Mouse (Mus musculus) intestine, embryonic 14.5 days (tissue): ENCODE measurements around the gene Misp. TPM values are rescaled to one million over a fixed set of nuclear protein-coding genes. Genes with fewer than 3 reads are reported as not detected.

ENCODE experiments used
- ATAC-seq: fragments of 200-750 bp; cut with Nextera tagmentation; replicated peaks from 2 replicates; pipeline ENCODE4 v1.8.0; 2017; ENCODE audit warnings: low read depth, moderate number of reproducible peaks, moderate TSS enrichment, moderate library complexity; ENCODE audit not compliant: low FRiP score, low TSS enrichment
- DNase-seq: peaks from one replicate; pipeline ENCODE4 v3.0.0-alpha.2; 2018; ENCODE audit warnings: low spot score
- H3K27ac ChIP-seq: fragments of 300-500 bp; sonication (generic); 2 replicates; pipeline ENCODE4 v1.5.1; 2014; ENCODE audit warnings: low read depth, mild to moderate bottlenecking, control low read depth
- H3K27me3 ChIP-seq: fragments of 300-500 bp; sonication (generic); replicated peaks from 2 replicates; pipeline ENCODE4 v1.6.1; 2014; ENCODE audit warnings: low read length, control low read depth; ENCODE audit not compliant: control insufficient read depth, insufficient read depth
- H3K36me3 ChIP-seq: fragments of 300-500 bp; sonication (generic); 2 replicates; pipeline ENCODE4 v1.6.1; 2014; ENCODE audit warnings: low read length, control low read depth; ENCODE audit not compliant: control insufficient read depth, insufficient read depth
- H3K4me1 ChIP-seq: fragments of 300-500 bp; sonication (generic); replicated peaks from 2 replicates; pipeline ENCODE4 v1.6.1; 2014; ENCODE audit warnings: low read length, control low read depth, mixed read lengths; ENCODE audit not compliant: control insufficient read depth, insufficient read depth
- H3K4me2 ChIP-seq: fragments of 300-500 bp; sonication (generic); 2 replicates; pipeline ENCODE4 v1.6.1; 2014; ENCODE audit warnings: low read length
- H3K4me3 ChIP-seq: fragments of 300-500 bp; sonication (generic); 2 replicates; pipeline ENCODE4 v1.5.1; 2014; ENCODE audit warnings: low read depth, low read length, control low read depth, mixed read lengths
- H3K9ac ChIP-seq: fragments of 300-500 bp; sonication (generic); 2 replicates; pipeline ENCODE4 v1.6.1; 2014; ENCODE audit warnings: mild to moderate bottlenecking, low read length
- H3K9me3 ChIP-seq: fragments of 300-500 bp; sonication (generic); 2 replicates; pipeline ENCODE4 v1.6.1; 2016; ENCODE audit warnings: low read length, control low read depth; ENCODE audit not compliant: control insufficient read depth
- WGBS: fragments of 180-500 bp; shearing (Covaris S2); extraction: QIAGEN DNeasy Blood & Tissue Kit; methylation state at CpG from one replicate; pipeline ENCODE4 v1.1.7; 2014; 5-methylcytosine and 5-hydroxymethylcytosine counted together
- polyA plus RNA-seq: library from polyadenylated mRNA; unstranded; fragments of >200 nt; fragmentation: Nextera tagmentation; extraction: Ambion mirVana; gene quantifications from 2 replicates; pipeline ENCODE4 v1.2.1, GENCODE M21; 2014

Gene Misp
- polyA plus RNA-seq, 1 experiment from 2014 or later: 87.9 TPM

GRCm38 (mm10) chr10:79838151-79838550 is 17.4 kb downstream of the Misp start:
- Histone ChIP-seq H3K27ac (no peak overlapping the region), H3K4me3 (no peak overlapping the region), H3K4me1 (peaks cover 15% of the 10 kb centered on the region), H3K4me2 (no peak overlapping the region), H3K36me3 (no peaks in the 10 kb centered on the region), H3K9ac (no peak overlapping the region), H3K27me3 (no peaks in the 10 kb centered on the region), H3K9me3 (no peaks in the 10 kb centered on the region; the same call in 1 of the 2 replicates)
- DNase-seq (no peak), ATAC-seq (no peak)
- 56% methylated on average over 2 of the region's 2 CpGs for WGBS

DNA sequence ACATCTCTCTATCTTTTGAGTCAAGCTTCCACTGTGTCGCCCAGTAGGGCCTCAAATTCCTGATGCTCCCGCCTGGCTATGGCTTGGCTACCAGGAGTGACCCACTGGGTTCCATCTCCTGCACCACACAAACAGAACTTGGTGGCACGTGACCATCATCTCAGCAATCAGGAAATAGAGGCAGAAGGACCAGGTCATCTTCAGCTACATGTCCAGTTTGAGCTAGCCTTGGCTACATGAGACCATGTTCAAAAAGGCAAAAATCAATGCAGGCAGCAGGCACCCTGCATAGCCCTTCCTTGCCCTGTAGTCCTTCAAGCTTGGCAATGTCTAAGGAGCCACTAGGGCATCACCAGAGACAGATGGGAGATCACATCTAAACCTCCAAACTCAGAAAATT is 19.3 kb downstream of the Misp start:
- no peaks in the 10 kb centered on the region; the same call in 1 of the 2 replicates for H3K9me3 ChIP-seq
- no peak for ATAC-seq
- H3K27me3 ChIP-seq: no peaks in the 10 kb centered on the region
- H3K27ac ChIP-seq: peak overlapping the region; percentile 67
- H3K4me2 ChIP-seq: no peak overlapping the region
- WGBS: 90% methylated on average over 3 of the region's 3 CpGs
- H3K4me1 ChIP-seq: peaks cover 20% of the 10 kb centered on the region
- no peak overlapping the region for H3K9ac ChIP-seq
- no peak for DNase-seq
- H3K36me3 ChIP-seq: no peaks in the 10 kb centered on the region
- H3K4me3 ChIP-seq: no peak overlapping the region; the same call in 1 of the 2 replicates

GRCm38 (mm10) chr10:79840644-79841551 is 20.1 kb downstream of the Misp start:
- ATAC-seq (peak; percentile 74), DNase-seq (peak; percentile 82)
- peak overlapping the region; percentile 37 for H3K9ac ChIP-seq

GRCm38 (mm10) chr10:79842322-79842721 is 21.5 kb downstream of the Misp start:
- no peaks in the 10 kb centered on the region for H3K36me3 ChIP-seq
- DNase-seq: no peak
- no peaks in the 10 kb centered on the region for H3K9me3 ChIP-seq
- no peak overlapping the region for H3K4me2 ChIP-seq
- no peak overlapping the region for H3K9ac ChIP-seq
- no peak for ATAC-seq
- no peaks in the 10 kb centered on the region for H3K27me3 ChIP-seq
- H3K27ac ChIP-seq: peak overlapping the region; percentile 7; the same call in 1 of the 2 replicates
- H3K4me3 ChIP-seq: no peak overlapping the region
- 64% methylated on average over 3 of the region's 3 CpGs for WGBS
- H3K4me1 ChIP-seq: peaks cover 20% of the 10 kb centered on the region

More at GRCm38 (mm10) chr10:79840644-79841551, 20.1 kb downstream of the Misp start:
- Histone ChIP-seq H3K4me2 (peak overlapping the region; percentile 58), H3K9me3 (no peaks in the 10 kb centered on the region; the same call in 1 of the 2 replicates), H3K4me3 (peak overlapping the region; percentile 29), H3K27me3 (no peaks in the 10 kb centered on the region), H3K36me3 (no peaks in the 10 kb centered on the region), H3K27ac (peak overlapping the region; percentile 67), H3K4me1 (peaks cover 20% of the 10 kb centered on the region)
- WGBS: under 1% methylated on average over 23 of the region's 24 CpGs

DNA sequence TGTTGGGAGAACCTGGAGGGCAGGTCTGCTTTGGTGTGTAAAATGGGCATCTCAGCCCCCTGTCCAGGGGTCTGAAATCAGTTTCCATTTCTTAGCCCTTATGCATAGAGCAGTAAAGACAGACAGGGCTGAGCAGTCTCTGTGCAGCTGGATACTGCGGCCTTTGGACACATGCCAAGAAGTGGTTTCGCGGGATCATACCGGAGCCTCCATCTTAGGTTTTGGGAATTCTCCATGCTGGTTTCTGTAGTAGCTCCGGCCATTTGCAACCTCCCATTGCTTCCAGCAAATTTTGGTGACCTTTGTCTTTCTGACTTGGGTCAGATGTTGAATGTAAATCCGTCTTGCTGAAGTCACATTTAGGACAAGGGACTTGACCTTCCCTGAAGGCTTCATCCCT is 22.7 kb downstream of the Misp start:
- Histone ChIP-seq H3K27ac (peak overlapping the region; percentile 27; the same call in 1 of the 2 replicates), H3K9ac (no peak overlapping the region), H3K4me3 (no peak overlapping the region), H3K9me3 (no peaks in the 10 kb centered on the region), H3K4me2 (no peak overlapping the region), H3K27me3 (no peaks in the 10 kb centered on the region), H3K4me1 (peaks cover 20% of the 10 kb centered on the region), H3K36me3 (no peaks in the 10 kb centered on the region)
- DNase-seq (no peak), ATAC-seq (0 out of 2 replicates have a peak, but pooled peaks have one; percentile 35)
- 55% methylated on average over 6 of the region's 6 CpGs for WGBS

DNA sequence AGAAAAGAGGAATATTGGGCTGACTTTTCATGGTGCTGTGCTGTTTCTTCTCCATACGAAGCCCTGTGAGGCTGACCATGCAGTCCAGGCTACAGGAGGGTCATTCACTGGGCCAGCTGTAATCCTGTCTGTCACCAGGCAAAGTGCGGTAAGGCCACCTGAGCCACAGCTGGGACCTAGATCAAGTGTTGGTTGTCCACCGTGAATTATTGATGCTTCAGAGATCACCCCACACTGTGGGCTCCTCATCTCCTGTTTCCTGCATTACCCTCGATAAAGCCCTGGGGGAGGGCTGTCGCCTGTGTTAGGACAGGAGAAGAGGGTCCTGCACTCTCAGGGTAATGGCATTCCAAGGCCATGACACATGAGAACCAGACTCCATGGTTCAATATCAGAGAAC is 25.8 kb downstream of the Misp start:
- no peak for ATAC-seq
- Histone ChIP-seq H3K9ac (no peak overlapping the region), H3K4me3 (no peak overlapping the region), H3K27ac (no peak overlapping the region), H3K9me3 (no peaks in the 10 kb centered on the region), H3K27me3 (no peaks in the 10 kb centered on the region), H3K36me3 (no peaks in the 10 kb centered on the region), H3K4me1 (peaks cover 19% of the 10 kb centered on the region), H3K4me2 (no peak overlapping the region)
- 51% methylated on average over 5 of the region's 5 CpGs for WGBS
- DNase-seq: no peak

GRCm38 (mm10) chr10:79849941-79850628 is 29.3 kb downstream of the Misp start:
- H3K27ac ChIP-seq: no peak overlapping the region; the same call in 1 of the 2 replicates
- ATAC-seq (no peak), DNase-seq (no peak)
- no peaks in the 10 kb centered on the region for H3K36me3 ChIP-seq
- no peaks in the 10 kb centered on the region for H3K9me3 ChIP-seq
- 85% methylated on average over 8 of the region's 8 CpGs for whole genome bisulfite sequencing
- no peak overlapping the region for H3K9ac ChIP-seq
- peaks cover 20% of the 10 kb centered on the region for H3K4me1 ChIP-seq
- H3K4me3 ChIP-seq: no peak overlapping the region
- no peaks in the 10 kb centered on the region for H3K27me3 ChIP-seq
- no peak overlapping the region for H3K4me2 ChIP-seq

DNA sequence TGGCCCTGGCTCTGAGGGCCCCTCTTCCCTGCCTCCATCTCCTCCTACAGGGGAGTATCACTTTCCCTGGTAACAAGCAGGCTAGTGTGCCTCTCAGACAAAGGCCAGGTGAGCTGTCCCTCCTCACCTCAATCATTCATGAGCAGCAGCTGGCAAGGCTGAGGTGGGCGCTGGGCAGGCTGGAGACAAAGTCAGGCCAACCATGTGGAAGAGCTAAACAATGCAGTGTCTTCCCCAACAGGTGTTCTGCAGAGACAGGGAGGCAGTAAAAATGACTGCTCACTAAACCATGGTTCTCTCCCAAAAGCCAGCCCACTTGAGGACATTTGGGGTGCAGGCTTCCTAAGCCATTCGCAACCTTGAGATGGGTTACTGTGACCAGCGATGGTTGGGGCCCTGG is 30.9 kb downstream of the Misp start:
- 58% methylated on average over 3 of the region's 3 CpGs for WGBS
- H3K4me3 ChIP-seq: no peak overlapping the region
- H3K36me3 ChIP-seq: peaks cover 2% of the 10 kb centered on the region
- peak overlapping the region; percentile 100 for H3K27ac ChIP-seq
- peak overlapping the region; percentile 98; the same call in 1 of the 2 replicates for H3K4me2 ChIP-seq
- H3K27me3 ChIP-seq: no peaks in the 10 kb centered on the region
- no peaks in the 10 kb centered on the region for H3K9me3 ChIP-seq
- peak overlapping the region; percentile 86 for H3K9ac ChIP-seq
- ATAC-seq (no peak), DNase-seq (no peak)
- H3K4me1 ChIP-seq: peaks cover 24% of the 10 kb centered on the region
